Mouse (Mus musculus) activated CD4-positive, CD25-positive, alpha-beta regulatory T cell (primary cell): ENCODE data around the gene Six1. TPM values are rescaled to one million over a fixed set of nuclear protein-coding genes. Genes with fewer than 3 reads are reported as not detected.

ENCODE experiments used
- polyA plus RNA-seq, 2 experiments: library from polyadenylated mRNA; unstranded; fragments of 100-300 nt; shearing (Covaris generic); gene quantifications; one replicate each; pipeline ENCODE4 v1.2.1; 2017

Six1 gene
- under 1 TPM; 0.08 to 0.49 TPM for polyA plus RNA-seq

DNA sequence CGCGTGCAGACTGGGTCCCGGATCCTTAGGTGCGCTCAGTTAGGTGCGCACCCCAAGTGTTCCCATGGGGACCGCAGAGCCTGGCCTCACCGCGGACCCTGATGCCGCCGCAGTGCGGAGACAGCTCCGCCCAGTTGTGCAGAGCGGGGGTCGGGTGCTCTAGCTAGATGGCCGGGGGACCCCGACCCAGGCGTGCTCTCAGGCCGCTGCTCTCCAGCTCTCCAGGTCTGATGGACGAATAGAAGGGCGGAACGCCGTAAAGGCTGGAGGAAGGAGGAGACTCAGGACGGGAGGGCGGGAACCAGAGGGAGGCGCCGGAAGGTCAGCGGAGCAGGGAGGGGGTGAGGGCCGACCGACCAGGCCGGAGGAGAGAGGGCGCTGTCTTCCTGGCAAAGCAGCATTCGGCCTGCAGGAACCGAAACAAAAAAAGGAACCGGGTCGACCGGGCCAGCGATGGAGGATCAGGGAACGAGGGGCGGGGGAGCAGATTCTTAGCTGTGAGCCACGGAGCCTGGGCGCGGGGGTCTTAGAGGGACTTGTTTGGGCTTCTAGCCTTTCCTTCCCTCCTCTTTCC, at the start of gene Six1:
Six1 (minus strand) TSS at position 220 of the 574 bp plus-strand sequence.

Other genes starting within 250 kb of the Six1 start
- gene Six6, start 114.0 kb downstream of the Six1 start, polyA plus RNA-seq: under 1 TPM in 1 of 2 experiments, not detected in 1; 0.07 TPM
- under 1 TPM in 1 of 2 experiments, not detected in 1; 0.38 TPM for gene 4930447C04Rik, start 113.1 kb downstream of the Six1 start, polyA plus RNA-seq
- gene Six4, start 59.6 kb upstream of the Six1 start, polyA plus RNA-seq: under 1 TPM in 1 of 2 experiments, not detected in 1; 0.72 TPM
- gene Mnat1, start 69.8 kb upstream of the Six1 start, polyA plus RNA-seq: 10 to 100 TPM; 24.6 to 32.1 TPM
- 10 to 100 TPM; 10.7 to 14.2 TPM for gene Trmt5, start 232.8 kb upstream of the Six1 start, polyA plus RNA-seq
- 1 to 10 TPM; 3.9 to 6.3 TPM for gene Slc38a6, start 232.9 kb upstream of the Six1 start, polyA plus RNA-seq